Mouse (Mus musculus): ENCODE data around the gene Ncapd3. TPM values are rescaled to one million over a fixed set of nuclear protein-coding genes. Genes with fewer than 3 reads are reported as not detected.

Gene Ncapd3
- total and polyA plus RNA-seq, 3 experiments = 5.6 to 187 (median 75.6) TPM

- ATAC-seq (ENCODE audit: extremely low read depth, insufficient number of reproducible peaks, low FRiP score, poor library complexity, severe bottlenecking) (no peak), DNase-seq (ENCODE audit: low spot score) (no peak)
- no peak overlapping the region for H3K4me3 ChIP-seq (ENCODE audit: low read depth, low read length)
- no peaks in the 10 kb centered on the region; the same call in 1 of the 2 replicates for H3K4me1 ChIP-seq (ENCODE audit: insufficient read depth, low read depth, low read length)
- no peaks in the 10 kb centered on the region for H3K27me3 ChIP-seq (ENCODE audit: insufficient read depth, low read length)
- TF ChIP-seq GATA1 (IDR thresholded peaks at IDR 0.05; ENCODE audit: borderline replicate concordance, low read length) = no peak
- TF ChIP-seq TAL1 (conservative IDR thresholded peaks at IDR 0.05; ENCODE audit: low read depth, low read length) = no peak
- no peak for TF ChIP-seq GATA2 (IDR thresholded peaks at IDR 0.05; ENCODE audit: borderline replicate concordance, low read depth, low read length)
- TF ChIP-seq POLR2AphosphoS5 (IDR thresholded peaks at IDR 0.05; ENCODE audit: insufficient replicate concordance, low read depth, low read length) = no peak
- no peak for TF ChIP-seq CTCF (IDR thresholded peaks at IDR 0.05; ENCODE audit: low read depth, low read length)
- H3K9me3 ChIP-seq (replicated peaks) = no peaks in the 10 kb centered on the region
- peaks cover 96% of the 10 kb centered on the region for H3K36me3 ChIP-seq (replicated peaks)
Observed at GRCm38 (mm10) chr9:27058341-27058740, 28.4 kb downstream of the Ncapd3 start.

DNA sequence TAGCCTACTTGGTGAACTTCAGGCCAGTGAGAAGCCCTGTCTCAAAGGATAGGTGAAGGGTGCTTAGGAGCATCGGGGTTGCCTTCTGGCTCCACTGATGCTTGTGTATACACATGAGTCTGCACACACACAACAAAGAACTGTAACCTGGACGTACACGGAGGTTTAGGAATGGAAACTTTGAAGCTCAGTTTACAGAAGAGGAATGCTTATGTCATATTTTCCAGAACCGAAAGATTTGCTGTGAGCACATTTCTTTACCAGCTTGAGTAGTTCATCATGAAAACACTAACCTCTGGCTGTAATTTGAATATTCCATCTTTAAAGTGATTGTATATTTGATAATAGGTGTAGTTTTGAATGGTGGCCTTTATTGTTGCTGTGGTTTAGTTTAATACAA, 40.9 kb downstream of the Ncapd3 start:
- TF ChIP-seq GATA1 (IDR thresholded peaks at IDR 0.05; ENCODE audit: borderline replicate concordance, low read length) (no peak), POLR2AphosphoS5 (IDR thresholded peaks at IDR 0.05; ENCODE audit: insufficient replicate concordance, low read depth, low read length) (no peak), CTCF (IDR thresholded peaks at IDR 0.05; ENCODE audit: low read depth, low read length) (no peak), GATA2 (IDR thresholded peaks at IDR 0.05; ENCODE audit: borderline replicate concordance, low read depth, low read length) (no peak), TAL1 (conservative IDR thresholded peaks at IDR 0.05; ENCODE audit: low read depth, low read length) (no peak)
- Histone ChIP-seq H3K9me3 (replicated peaks) (no peaks in the 10 kb centered on the region), H3K4me3 (ENCODE audit: low read depth, low read length) (no peak overlapping the region), H3K36me3 (replicated peaks) (peaks cover 94% of the 10 kb centered on the region), H3K4me1 (ENCODE audit: insufficient read depth, low read depth, low read length) (no peaks in the 10 kb centered on the region), H3K27me3 (ENCODE audit: insufficient read depth, low read length) (no peaks in the 10 kb centered on the region)
- no peak for ATAC-seq (ENCODE audit: extremely low read depth, insufficient number of reproducible peaks, low FRiP score, poor library complexity, severe bottlenecking)
- DNase-seq (ENCODE audit: low spot score) = no peak

- ATAC-seq (ENCODE audit: extremely low read depth, insufficient number of reproducible peaks, low FRiP score, poor library complexity, severe bottlenecking) (no peak), DNase-seq (ENCODE audit: low spot score) (no peak)
- Histone ChIP-seq H3K27me3 (ENCODE audit: insufficient read depth, low read length) (no peaks in the 10 kb centered on the region), H3K36me3 (replicated peaks) (peaks cover 88% of the 10 kb centered on the region), H3K9me3 (replicated peaks) (no peaks in the 10 kb centered on the region), H3K4me1 (ENCODE audit: insufficient read depth, low read depth, low read length) (no peaks in the 10 kb centered on the region), H3K4me3 (ENCODE audit: low read depth, low read length) (no peak overlapping the region)
- no peak for TF ChIP-seq POLR2AphosphoS5 (IDR thresholded peaks at IDR 0.05; ENCODE audit: insufficient replicate concordance, low read depth, low read length)
- no peak for TF ChIP-seq GATA1 (IDR thresholded peaks at IDR 0.05; ENCODE audit: borderline replicate concordance, low read length)
- no peak for TF ChIP-seq TAL1 (conservative IDR thresholded peaks at IDR 0.05; ENCODE audit: low read depth, low read length)
- no peak for TF ChIP-seq CTCF (IDR thresholded peaks at IDR 0.05; ENCODE audit: low read depth, low read length)
- no peak for TF ChIP-seq GATA2 (IDR thresholded peaks at IDR 0.05; ENCODE audit: borderline replicate concordance, low read depth, low read length)
Observed at GRCm38 (mm10) chr9:27074677-27075076, 44.7 kb downstream of the Ncapd3 start.

DNA sequence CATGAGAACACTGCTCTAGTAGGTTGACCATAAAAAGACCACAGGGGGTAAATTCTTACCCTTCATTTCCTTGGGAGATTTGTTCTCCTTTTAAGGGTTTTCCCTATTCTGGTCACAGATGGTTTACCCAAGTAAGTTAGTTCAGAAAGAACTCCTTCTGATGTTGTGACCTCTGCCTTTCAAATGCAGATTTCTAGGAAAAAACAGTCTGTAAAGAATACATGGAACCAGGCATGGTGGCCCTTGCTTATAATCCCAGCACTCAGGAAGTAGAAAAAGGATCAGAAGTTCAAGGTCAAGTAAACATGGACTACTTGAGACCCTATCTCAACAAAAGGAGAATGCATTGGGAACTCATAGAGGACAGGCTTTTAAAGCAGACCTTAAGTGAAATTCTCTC, 45.8 kb downstream of the Ncapd3 start:
- H3K36me3 ChIP-seq (replicated peaks) = peaks cover 87% of the 10 kb centered on the region
- no peak for ATAC-seq (ENCODE audit: extremely low read depth, insufficient number of reproducible peaks, low FRiP score, poor library complexity, severe bottlenecking)
- TF ChIP-seq GATA2 (IDR thresholded peaks at IDR 0.05; ENCODE audit: borderline replicate concordance, low read depth, low read length) (no peak), CTCF (IDR thresholded peaks at IDR 0.05; ENCODE audit: low read depth, low read length) (no peak), POLR2AphosphoS5 (IDR thresholded peaks at IDR 0.05; ENCODE audit: insufficient replicate concordance, low read depth, low read length) (no peak), GATA1 (IDR thresholded peaks at IDR 0.05; ENCODE audit: borderline replicate concordance, low read length) (no peak), TAL1 (conservative IDR thresholded peaks at IDR 0.05; ENCODE audit: low read depth, low read length) (no peak)
- DNase-seq (ENCODE audit: low spot score) = no peak
- no peak overlapping the region for H3K4me3 ChIP-seq (ENCODE audit: low read depth, low read length)
- H3K9me3 ChIP-seq (replicated peaks) = no peaks in the 10 kb centered on the region
- no peaks in the 10 kb centered on the region for H3K27me3 ChIP-seq (ENCODE audit: insufficient read depth, low read length)
- H3K4me1 ChIP-seq (ENCODE audit: insufficient read depth, low read depth, low read length) = no peaks in the 10 kb centered on the region

DNA sequence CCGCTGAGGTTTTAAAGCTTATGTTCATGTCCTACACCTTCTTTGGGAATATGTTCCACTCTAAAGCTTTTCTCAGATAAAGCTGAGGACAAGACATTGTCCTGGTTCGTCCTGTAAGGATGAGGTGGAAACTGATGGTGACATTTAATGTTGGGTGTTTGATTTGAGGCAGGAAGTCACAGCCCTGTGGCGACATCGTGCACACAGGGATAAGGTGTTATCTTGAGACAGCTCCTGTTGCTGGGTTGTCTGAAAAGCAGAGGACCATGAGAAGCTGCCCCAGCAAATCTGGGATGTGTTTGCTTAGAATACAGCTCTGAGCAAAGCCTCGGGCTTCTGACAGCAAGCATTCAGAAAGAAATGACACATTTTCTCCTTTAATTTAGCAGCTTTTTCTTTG, 56.3 kb downstream of the Ncapd3 start:
- ATAC-seq (ENCODE audit: extremely low read depth, insufficient number of reproducible peaks, low FRiP score, poor library complexity, severe bottlenecking) (no peak), DNase-seq (ENCODE audit: low spot score) (no peak)
- Histone ChIP-seq H3K27me3 (ENCODE audit: insufficient read depth, low read length) (no peaks in the 10 kb centered on the region), H3K4me1 (ENCODE audit: insufficient read depth, low read depth, low read length) (no peaks in the 10 kb centered on the region), H3K9me3 (replicated peaks) (no peaks in the 10 kb centered on the region), H3K36me3 (replicated peaks) (peaks cover 97% of the 10 kb centered on the region), H3K4me3 (ENCODE audit: low read depth, low read length) (no peak overlapping the region)
- TF ChIP-seq CTCF (IDR thresholded peaks at IDR 0.05; ENCODE audit: low read depth, low read length) (no peak), GATA2 (IDR thresholded peaks at IDR 0.05; ENCODE audit: borderline replicate concordance, low read depth, low read length) (no peak), TAL1 (conservative IDR thresholded peaks at IDR 0.05; ENCODE audit: low read depth, low read length) (no peak), POLR2AphosphoS5 (IDR thresholded peaks at IDR 0.05; ENCODE audit: insufficient replicate concordance, low read depth, low read length) (no peak), GATA1 (IDR thresholded peaks at IDR 0.05; ENCODE audit: borderline replicate concordance, low read length) (no peak)

- Histone ChIP-seq H3K4me1 (ENCODE audit: insufficient read depth, low read depth, low read length) (no peaks in the 10 kb centered on the region), H3K9me3 (replicated peaks) (no peaks in the 10 kb centered on the region), H3K36me3 (replicated peaks) (peaks cover 97% of the 10 kb centered on the region), H3K4me3 (ENCODE audit: low read depth, low read length) (no peak overlapping the region), H3K27me3 (ENCODE audit: insufficient read depth, low read length) (no peaks in the 10 kb centered on the region)
- TF ChIP-seq CTCF (IDR thresholded peaks at IDR 0.05; ENCODE audit: low read depth, low read length) = no peak
- TF ChIP-seq POLR2AphosphoS5 (IDR thresholded peaks at IDR 0.05; ENCODE audit: insufficient replicate concordance, low read depth, low read length) = no peak
- TF ChIP-seq TAL1 (conservative IDR thresholded peaks at IDR 0.05; ENCODE audit: low read depth, low read length) = no peak
- no peak for TF ChIP-seq GATA1 (IDR thresholded peaks at IDR 0.05; ENCODE audit: borderline replicate concordance, low read length)
- TF ChIP-seq GATA2 (IDR thresholded peaks at IDR 0.05; ENCODE audit: borderline replicate concordance, low read depth, low read length) = no peak
- DNase-seq (ENCODE audit: low spot score) = no peak
- no peak for ATAC-seq (ENCODE audit: extremely low read depth, insufficient number of reproducible peaks, low FRiP score, poor library complexity, severe bottlenecking)
Observed at GRCm38 (mm10) chr9:27087402-27087801, 57.4 kb downstream of the Ncapd3 start.

Data from G1E (cell line).